Mouse (Mus musculus) right cerebral cortex, postnatal 36 days (tissue): Measurements from ENCODE around the gene Crtc3.
A peak's percentile ranks its signal among the peaks of the same experiment; 100 is the strongest.

Experiments used
- DNase-seq, 2 experiments: peaks; one replicate each; pipeline ENCODE4 v3.0.0; 2022; ENCODE audit warnings: low spot score in 2 of 2, mixed read lengths in 1 of 2

Crtc3 gene

DNA sequence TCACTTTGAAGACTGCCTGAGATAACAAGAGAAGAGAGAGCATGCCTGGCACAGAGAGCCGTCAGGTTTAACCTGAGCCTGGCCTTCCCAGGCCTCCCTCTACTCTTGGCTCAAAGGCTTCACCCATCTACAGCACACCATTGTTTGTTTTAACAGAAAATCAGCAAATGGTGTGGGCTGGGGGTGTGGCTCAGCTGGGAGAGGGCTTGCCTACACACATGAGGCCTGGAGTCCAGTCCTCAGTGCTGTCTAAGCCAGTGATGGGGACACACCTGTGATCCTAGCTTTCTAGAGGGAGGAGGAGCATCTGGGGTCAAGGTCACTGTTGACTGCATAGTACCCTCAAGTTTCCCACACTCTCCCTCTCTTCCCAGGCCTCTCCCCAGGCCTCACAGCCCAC, 6.0 kb downstream of the Crtc3 start:
- no peak for DNase-seq

DNA sequence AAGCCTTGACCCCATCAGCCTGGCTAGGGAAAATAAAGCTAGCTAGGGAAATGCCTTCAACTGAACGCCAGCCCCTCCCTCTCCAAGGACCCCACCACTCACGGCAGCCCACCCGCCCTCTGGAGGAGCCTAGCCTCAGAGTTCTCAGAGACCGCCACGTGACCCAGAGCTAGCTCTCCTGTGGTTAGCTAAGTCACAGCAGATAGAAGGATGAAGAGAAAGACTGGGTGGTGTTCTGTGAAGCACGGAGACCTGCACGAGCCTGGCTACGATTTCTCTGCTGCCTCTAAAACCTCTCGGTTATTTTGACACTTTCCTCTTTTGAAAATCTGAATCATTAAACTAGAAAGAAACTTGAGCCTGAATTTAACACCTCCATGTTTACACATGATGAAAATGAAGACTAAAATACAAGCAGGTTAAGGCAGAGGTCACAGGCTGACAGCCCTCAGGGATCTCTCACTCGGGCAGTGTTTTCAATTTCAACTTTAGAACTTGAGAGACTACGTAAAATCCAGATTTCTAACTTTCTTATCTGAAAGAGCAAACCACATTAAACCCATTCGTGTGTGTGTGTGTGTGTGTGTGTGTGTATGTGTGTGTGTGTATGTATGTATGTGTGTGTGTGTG, 8.3 kb downstream of the Crtc3 start:
- no peak for DNase-seq

DNA sequence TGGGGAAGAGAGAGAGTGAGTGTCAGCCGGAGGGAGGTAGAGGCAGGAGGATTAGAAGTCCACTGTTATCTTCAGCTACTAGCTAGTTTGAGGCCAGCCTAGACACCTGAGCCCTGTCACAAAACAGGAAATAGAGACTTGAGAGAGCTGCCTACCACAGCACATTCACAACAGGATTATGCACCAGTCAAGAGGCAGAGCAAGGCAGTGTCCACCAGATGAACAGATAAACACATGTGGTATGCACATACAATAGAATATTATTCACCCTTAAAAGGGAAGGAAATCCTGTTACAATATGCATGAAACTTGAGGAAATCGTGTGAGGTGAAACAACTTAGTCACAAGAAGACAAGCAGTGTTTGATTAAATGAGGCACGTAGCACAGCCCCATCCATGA, 16.4 kb downstream of the Crtc3 start:
- DNase-seq, result no peak

DNA sequence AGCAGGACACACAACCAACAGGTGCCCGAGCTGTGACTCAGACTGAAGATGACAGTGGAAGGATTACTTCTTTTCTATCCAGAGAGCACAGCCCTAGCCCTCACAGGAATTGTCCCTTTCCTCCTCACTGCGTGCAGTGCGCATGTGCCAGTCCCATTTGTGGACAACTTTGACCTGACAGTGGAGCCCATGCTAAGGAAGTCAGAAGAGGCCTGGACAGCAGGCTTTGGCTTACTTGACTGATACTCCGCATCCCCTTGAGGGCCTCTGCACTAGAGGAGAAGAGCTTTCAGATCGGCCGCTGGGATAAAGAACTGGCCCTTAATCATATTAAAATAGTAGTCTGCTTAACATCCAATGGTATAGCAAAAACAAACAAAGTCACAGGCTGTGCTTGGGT, 17.8 kb downstream of the Crtc3 start:
- no peak for DNase-seq

DNA sequence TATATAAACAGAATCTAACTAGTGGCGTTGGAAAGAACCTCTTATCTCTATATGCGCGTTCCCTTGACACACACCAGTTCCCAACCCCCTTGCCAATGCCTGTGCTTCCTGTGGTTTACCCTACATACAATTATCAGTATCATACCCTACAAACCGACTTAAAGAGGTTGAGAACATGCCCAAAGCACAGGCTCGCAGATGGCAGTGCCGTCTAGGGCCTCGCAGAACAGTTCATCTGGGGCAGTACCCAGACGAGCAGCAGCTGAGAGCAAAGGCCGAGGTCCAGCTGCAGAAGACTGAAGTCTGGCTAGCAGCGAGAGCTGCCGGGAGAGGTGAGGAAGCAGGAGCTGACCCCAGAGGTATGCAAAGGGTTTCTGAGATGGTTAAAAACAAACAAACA, 21.5 kb downstream of the Crtc3 start:
- DNase-seq, result no peak

DNA sequence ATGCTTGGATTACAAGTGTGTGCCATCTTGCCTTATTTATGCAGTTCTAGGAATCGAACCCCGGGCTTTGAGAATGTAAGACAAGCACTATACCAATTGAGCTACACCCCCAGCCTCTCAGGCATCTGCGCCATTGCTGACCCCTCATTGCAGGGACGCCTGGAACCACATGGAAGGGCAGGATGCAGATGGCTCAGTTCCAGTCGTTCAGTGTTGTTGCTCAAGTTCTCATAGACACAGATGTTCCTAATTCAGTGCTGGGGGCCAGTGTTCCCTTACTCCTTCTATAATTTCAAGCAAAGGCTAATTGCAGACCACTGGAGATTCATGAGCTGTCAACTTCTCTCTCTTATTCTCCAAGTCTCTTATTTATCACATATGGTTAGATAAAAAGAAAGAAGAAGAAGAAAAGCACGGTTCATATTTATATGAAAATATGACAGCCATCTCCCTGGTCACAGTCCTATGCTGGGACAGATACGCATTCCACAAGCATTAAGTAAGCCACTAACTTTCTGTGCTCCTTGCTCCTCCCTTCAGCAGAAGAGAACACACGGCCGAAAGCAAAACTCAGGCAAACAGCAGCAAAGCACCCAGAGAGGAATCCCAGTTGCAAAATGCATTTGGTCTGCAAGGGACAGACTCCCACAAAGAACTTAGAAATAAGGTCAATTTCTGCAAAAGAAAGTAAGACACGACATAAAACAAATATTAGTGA, 22.3 kb downstream of the Crtc3 start:
- DNase-seq, result no peak

DNA sequence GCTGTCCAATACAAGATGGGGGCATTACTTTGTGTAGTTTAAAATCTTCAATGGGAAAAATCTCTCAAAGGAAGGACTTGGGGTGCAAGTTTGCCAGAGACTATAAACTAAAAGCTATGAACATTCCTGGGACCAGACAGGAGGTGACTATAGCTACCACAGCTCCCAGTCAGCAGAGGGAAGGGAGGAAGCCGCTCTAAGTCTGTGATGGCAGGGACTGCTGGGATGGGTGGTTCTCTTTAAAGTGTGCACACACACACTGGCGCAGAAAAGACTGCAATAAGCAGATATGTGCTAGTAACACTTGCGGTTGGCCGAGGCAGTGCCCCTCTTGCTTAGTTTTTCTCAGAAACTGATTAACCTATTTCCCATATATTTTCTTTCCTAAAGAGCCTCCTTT, 27.6 kb downstream of the Crtc3 start:
- DNase-seq, result no peak

DNA sequence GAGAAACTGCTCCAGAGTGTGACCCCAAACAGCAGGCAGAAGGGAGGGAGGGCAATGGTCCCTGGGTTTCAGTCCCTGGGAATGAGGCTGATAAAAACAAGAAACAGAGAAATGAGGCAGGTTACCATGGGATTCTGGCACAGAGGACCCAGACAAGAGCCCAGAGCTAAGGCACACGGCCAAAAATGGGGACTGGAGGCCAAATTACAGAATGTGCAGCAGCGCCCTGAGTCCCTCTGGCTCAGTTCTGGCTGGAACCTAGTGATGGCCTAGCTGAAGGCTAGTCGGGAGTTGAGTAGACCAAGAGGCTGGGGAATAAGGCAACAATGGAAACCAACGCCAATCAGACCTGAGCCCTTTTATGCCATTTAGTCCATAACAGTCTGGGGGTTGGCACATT, 28.1 kb downstream of the Crtc3 start:
- DNase-seq, result peak; percentile 50 to 65

DNA sequence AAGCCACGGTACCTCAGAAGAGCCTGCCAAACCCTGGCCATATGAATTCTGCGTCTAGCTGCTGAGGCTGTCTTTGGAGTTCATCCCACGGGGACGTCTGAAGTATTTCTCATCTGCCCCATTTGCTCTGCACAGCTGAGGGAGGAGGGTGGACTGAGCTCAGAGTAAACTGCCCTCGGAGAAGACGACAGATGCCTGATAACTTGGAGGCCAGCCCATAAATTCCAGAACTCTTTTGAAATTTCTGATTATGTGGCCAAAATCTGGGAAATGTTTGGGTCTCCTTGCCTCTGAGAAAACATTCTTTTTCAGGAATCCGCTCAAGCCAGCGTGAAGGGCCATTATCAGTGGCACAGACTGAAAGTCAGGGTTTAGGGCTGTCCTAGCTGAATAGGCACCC, 30.8 kb downstream of the Crtc3 start:
- no peak for DNase-seq

DNA sequence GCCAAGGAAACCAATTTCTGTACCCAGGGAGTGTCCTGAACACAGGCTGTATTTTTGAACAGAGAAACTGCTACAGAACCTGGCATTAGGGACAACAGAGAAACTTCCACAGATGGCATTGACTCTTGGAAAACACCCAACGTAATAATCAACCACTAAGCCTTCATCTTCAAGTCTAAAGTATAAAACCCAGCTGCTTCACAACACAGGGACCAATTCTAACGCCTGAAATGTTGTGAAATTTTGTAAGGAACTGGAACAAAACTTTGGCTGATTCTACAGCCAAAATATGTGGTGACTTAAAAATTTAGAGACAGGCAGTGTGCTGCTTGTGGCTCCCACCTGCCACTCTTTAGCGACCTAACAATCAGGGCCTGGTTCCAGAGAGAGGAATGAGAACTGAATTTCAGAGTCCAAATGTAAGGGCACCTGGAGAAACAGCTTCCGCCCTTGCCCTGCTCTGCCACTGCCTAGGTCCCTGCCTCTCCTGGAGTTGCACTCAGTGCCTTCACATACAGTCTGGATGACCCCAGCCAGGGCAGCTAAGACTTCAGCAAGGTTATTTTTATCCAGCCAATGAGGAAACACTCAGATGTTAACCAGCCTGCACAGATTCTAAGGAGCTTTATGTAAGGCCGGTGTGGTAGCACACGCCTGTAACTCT, 33.2 kb downstream of the Crtc3 start:
- no peak for DNase-seq

DNA sequence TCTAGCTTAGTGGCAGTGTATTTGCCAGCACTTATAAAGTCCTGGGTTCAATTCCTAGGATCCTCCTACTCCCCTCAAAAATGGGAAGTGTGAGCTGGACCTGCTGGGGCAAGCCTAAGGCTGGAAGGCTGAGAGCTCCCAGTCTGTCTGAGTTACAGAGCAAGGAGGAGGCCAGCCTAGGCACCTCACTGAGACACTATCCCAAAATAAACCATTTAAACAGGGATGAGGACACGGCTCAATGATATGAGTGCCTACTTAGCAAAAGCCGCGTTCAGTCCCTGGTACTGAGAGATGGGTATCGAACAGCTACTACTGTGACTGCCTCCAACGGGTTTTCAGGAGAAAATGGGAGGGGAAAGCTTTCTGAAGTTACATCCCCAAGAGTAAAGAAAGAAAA, 33.8 kb downstream of the Crtc3 start:
- DNase-seq, result no peak

DNA sequence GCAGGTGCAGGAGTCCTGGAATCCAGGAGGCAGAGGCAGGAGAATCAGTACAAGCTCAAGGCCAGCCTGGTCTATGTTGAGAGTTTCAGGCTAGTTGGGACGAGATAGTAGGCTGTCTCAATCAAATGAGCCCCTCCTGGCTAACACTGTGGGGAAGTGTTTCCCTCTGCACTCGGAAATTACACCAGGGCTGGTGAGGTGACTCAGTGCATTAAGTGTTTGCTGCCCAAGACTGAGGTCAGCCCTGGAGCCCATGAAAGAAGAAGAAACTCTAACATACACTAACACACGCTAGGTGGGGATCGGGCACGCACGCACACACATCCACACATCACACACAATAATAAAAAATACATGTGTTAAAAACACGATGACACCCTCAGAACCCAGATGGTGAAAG, 34.3 kb downstream of the Crtc3 start:
- no peak for DNase-seq

DNA sequence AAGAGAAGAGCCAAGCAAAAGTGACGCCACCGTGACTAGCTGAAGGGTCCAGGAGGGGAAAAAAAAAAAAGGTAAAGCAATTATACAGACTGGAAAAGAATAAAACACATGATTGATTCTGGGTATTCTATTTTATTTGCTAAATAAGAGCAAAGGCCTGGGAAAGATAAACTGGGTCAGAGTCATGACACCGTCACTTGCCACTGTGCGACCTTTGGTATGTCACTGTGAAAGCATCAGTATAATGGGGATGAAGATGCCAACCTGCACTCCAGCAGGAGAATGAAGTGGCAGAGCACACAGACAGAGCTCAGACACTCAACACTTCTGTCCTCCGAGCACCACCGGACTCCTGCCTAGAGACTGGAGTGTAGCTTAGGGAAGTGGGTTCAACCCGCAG, 34.7 kb downstream of the Crtc3 start:
- DNase-seq, result no peak

DNA sequence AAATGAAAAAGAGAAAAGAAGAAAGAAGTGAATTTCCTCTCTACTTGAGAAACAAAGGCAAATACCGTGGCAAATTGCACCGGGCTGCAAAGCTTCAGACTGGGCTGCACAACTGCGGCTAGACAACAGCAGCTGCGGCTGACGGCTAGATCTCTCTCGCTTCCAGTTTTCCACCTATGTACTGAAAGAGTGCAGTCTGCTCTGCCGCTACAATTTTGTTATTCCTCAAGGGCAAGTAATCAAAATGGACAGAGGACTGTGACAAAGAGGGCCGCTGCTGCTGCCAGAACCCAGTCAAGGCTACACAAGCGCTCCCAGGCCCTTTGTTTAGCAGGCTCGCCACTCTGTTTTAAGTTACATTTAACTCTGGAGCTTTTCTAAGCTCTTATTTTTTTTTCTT, 35.6 kb downstream of the Crtc3 start:
- DNase-seq, result no peak

DNA sequence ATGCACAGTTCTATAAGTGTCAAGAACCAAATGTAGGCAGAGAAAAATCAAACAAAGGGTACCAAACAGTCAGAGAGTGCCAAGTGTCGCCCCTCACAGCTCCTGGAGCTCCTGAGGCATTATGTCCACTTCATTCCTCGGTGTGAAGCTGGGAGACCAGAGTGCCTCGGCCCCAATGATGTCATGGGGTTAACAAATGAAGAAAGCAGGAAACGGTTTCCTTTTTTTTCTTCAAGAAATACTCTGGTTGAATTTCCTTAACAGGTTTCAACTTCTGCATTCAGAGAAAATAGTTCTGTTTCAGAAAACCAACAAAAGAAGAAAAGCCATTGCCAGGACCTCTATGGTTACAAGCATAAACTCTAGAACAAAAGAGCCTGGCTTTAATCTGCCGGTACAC, 36.4 kb downstream of the Crtc3 start:
- DNase-seq, result no peak

DNA sequence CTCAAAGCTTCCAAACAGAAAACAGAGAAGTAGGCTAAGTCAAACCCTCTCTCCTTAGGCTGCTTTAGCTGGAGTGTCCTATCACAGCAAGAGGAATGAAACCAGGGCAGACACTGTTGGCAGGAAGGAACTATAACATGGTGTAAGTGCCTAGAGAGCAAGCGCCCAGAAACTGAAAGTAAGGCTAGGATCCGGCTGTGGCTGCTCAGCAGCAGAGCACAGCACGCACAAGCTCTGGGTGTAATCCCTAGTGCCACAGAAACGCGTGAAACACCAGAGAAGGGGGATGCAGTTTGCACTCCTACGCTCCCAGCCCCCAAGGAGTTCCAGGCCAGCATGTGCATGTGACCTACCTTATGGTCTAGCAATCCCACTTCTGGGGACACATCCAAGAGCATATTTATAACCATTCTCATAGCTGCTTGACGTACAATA, 41.2 kb downstream of the Crtc3 start:
- peak in 1 of 2 experiments; percentile 18 for DNase-seq

DNA sequence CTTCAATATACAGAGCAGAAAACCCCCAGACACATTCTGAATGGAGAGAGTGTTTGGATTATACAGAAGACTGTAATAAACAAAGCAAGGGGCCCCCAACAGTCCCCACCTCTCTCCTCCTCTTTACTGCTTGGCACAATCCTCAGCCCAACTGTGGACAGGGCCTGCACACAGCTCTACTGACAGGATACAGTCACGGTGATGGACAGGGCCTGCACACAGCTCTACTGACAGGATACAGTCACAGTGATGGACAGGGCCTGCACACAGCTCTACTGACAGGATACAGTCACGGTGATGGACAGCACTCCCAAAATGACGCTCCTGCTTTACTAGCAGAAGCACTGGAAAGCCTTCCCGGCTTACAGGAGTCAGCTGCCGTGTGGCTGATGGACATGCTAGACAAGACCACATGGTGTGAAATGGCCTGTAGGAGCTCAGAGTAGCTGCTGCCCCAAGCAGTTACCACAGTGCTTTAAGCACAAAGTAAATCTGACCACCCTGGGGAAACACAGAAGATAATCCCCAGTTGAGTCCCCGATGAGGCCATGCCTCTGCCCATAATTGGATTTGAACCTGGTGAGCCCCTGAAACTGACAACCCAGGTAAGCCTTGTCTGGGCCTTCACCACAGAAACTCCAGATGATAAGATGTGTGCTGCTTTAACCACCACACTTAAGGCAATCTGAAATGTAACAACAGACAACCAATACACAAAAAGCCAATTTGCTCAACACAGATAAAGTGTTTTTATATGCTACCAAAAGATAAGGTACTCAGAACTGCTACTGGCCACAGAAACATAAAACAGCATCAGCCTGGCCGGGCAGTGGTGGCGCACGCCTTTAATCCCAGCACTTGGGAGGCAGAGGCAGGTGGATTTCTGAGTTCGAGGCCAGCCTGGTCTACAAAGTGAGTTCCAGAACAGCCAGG, 42.3 kb downstream of the Crtc3 start:
- DNase-seq, result no peak

DNA sequence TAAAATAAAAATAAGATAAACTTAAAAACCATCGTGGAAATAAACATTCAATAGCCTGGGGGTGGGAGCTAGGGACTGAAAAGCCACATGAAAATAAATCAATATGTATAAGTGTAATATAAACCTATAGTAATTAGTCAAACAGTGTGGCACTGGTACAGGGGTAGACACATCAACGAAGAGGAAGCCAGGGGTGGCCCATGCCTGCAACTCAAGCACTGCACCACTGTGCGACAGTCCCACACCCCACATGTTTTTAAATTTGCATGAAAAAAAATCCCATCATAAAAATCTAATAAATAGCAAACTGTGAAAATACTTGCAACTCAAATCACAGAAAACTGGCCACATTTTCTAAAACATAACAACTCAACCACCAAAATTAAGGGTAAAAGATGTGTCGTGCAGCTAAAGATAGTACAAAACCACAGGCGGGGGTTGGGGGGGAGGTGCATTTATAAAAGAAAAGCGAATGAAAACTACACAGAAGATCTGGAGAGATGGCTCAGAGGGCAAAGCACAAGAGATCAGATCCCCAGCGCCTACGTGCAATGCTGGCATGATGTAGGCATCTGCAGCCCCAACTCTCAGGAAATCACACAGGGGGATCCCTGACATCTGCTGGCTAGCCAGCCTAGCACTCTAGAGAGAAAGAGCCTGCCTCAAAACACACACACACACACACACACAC, 45.6 kb downstream of the Crtc3 start:
- no peak for DNase-seq

DNA sequence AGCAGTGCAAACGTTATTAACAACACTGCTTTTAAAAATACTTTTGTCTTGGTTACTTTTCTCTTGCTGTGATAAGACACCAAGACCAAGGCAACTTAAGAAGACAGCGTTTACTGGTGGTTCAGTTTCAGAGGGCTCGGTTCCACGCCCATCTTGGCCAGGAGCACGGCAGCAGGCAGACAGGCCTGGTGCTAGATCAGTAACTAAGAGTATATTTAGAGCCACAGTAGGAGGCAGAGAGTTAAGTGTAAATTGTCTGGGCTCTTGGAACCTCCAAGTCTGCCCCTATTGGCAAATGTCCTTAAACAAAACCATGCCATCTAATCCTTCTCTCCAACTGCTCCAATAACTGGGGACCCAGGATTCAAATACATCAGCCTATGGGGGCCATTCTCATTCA, 46.1 kb downstream of the Crtc3 start:
- no peak for DNase-seq

DNA sequence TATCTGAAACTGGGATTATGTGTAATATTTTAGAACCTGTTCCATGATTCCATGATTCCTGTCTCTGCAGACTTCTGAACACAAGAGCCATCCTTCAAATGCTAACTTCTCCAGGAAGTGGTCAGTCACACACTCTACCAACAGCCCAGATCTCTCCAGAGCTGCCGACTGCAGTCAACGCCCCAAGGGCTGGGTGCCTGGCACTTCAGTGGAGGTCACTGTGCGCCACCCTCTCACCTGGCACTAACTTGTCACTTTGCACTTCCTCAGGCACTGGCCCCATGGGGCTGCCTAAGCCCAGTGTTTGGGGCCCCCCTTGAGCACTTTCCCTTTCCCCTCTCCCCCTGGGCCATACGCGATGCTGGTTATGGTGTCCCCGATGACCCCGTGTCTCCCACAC, 46.8 kb downstream of the Crtc3 start:
- DNase-seq, result no peak

DNA sequence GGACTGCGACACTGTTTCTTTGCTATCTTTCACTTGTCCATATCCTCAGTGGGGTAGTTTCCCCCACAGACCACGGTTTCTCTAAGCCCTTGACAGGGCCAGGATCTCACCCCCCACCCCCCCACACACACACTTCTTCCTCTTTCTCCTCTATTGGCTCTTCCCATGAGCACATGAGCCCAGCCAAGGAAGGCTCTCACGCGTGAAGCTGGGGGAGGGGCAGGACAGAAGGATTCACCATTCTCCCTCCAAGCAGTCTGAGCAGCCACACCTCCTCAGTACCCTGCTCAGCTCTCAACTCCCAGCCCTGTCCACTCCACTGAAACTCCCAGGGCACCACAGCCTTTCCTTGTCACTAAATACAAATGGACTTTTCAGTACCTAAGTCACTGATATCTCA, 47.2 kb downstream of the Crtc3 start:
- no peak for DNase-seq

DNA sequence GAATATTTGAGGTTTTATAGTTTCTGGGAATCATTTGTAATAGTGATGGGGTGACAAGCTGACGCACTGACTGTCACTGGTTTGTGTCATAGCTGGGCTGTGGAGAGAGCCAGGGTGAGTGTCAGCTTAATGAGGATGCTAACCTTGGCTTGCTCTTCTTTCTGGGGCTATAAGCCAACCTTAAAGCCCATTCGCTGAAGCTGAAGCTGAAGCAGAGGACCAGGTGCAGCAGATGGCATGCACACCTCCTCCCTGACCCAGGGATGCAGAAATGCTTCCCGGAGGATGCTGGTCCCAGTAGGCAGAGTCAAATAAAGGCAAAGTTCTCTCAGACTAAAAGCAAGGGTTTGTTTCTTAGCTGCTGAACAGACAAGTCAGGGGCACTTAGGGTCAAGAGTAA, 48.7 kb downstream of the Crtc3 start:
- DNase-seq, result no peak
